Mouse (Mus musculus): ENCODE measurements around the gene Scd3. TPM values are rescaled to one million over a fixed set of nuclear protein-coding genes. Genes with fewer than 3 reads are reported as not detected.
"Not testable (repeated sequence)": the region's sequence is repeated elsewhere in the genome, so short reads cannot be mapped to it uniquely, and the experiment has no call there.

Gene Scd3
- polyA plus RNA-seq, 1 experiment = 0.45 TPM

- no peak; the same call in 1 of the 2 replicates for TF ChIP-seq POLR2A (IDR thresholded peaks at IDR 0.05; ENCODE audit: borderline replicate concordance, control insufficient read depth, low read depth, low read length)
- TF ChIP-seq CTCF (IDR thresholded peaks at IDR 0.05; ENCODE audit: control insufficient read depth, insufficient read depth, low read length) = no peak
- peak overlapping the region; percentile 55; the same call in 1 of the 2 replicates for H3K27ac ChIP-seq (ENCODE audit: control insufficient read depth, insufficient read depth, low read depth, low read length, poor library complexity)
- peak overlapping the region; percentile 47 for H3K4me3 ChIP-seq (replicated peaks; ENCODE audit: control insufficient read depth, low read depth, low read length)
- under 1% methylated on average over 43 of the region's 43 CpGs for WGBS
- peaks cover 6% of the 10 kb centered on the region for H3K4me1 ChIP-seq (ENCODE audit: control insufficient read depth, insufficient read depth, low read length)
These were observed 63.9 kb downstream of the Scd3 start for GRCm38 (mm10) chr19:44266824-44267498.

- peaks cover 6% of the 10 kb centered on the region for H3K4me1 ChIP-seq (ENCODE audit: control insufficient read depth, insufficient read depth, low read length)
- H3K4me3 ChIP-seq (replicated peaks; ENCODE audit: control insufficient read depth, low read depth, low read length) = peak overlapping the region; percentile 47
- no peak overlapping the region for H3K27ac ChIP-seq (ENCODE audit: control insufficient read depth, insufficient read depth, low read depth, low read length, poor library complexity)
- 24% methylated on average over 18 of the region's 18 CpGs for WGBS
- TF ChIP-seq CTCF (IDR thresholded peaks at IDR 0.05; ENCODE audit: control insufficient read depth, insufficient read depth, low read length) = no peak
- TF ChIP-seq POLR2A (IDR thresholded peaks at IDR 0.05; ENCODE audit: borderline replicate concordance, control insufficient read depth, low read depth, low read length) = no peak
These were observed 64.5 kb downstream of the Scd3 start for GRCm38 (mm10) chr19:44267499-44268002.

- H3K4me1 ChIP-seq (ENCODE audit: control insufficient read depth, insufficient read depth, low read length) = no peaks in the 10 kb centered on the region
- no peak overlapping the region for H3K4me3 ChIP-seq (replicated peaks; ENCODE audit: control insufficient read depth, low read depth, low read length)
- 83% methylated on average over 4 of the region's 4 CpGs for WGBS
- no peak for TF ChIP-seq CTCF (IDR thresholded peaks at IDR 0.05; ENCODE audit: control insufficient read depth, insufficient read depth, low read length)
- no peak for TF ChIP-seq POLR2A (IDR thresholded peaks at IDR 0.05; ENCODE audit: borderline replicate concordance, control insufficient read depth, low read depth, low read length)
- H3K27ac ChIP-seq (ENCODE audit: control insufficient read depth, insufficient read depth, low read depth, low read length, poor library complexity) = no peak overlapping the region
These were observed 70.6 kb downstream of the Scd3 start for GRCm38 (mm10) chr19:44273711-44274110.

GRCm38 (mm10) chr19:44274452-44274851, 71.4 kb downstream of the Scd3 start:
- 85% methylated on average over 4 of the region's 4 CpGs for WGBS
- H3K27ac ChIP-seq (ENCODE audit: control insufficient read depth, insufficient read depth, low read depth, low read length, poor library complexity) = no peak overlapping the region
- H3K4me1 ChIP-seq (ENCODE audit: control insufficient read depth, insufficient read depth, low read length) = no peaks in the 10 kb centered on the region
- TF ChIP-seq CTCF (IDR thresholded peaks at IDR 0.05; ENCODE audit: control insufficient read depth, insufficient read depth, low read length) = no peak
- no peak for TF ChIP-seq POLR2A (IDR thresholded peaks at IDR 0.05; ENCODE audit: borderline replicate concordance, control insufficient read depth, low read depth, low read length)
- H3K4me3 ChIP-seq (replicated peaks; ENCODE audit: control insufficient read depth, low read depth, low read length) = no peak overlapping the region

- WGBS = 72% methylated on average over 1 of the region's 1 CpGs
- H3K4me3 ChIP-seq (replicated peaks; ENCODE audit: control insufficient read depth, low read depth, low read length) = no peak overlapping the region
These were observed 72.3 kb downstream of the Scd3 start for GRCm38 (mm10) chr19:44275418-44275817.

GRCm38 (mm10) chr19:44276861-44277260, 73.8 kb downstream of the Scd3 start:
- Histone ChIP-seq H3K27ac (ENCODE audit: control insufficient read depth, insufficient read depth, low read depth, low read length, poor library complexity) (no peak overlapping the region), H3K4me3 (replicated peaks; ENCODE audit: control insufficient read depth, low read depth, low read length) (no peak overlapping the region), H3K4me1 (ENCODE audit: control insufficient read depth, insufficient read depth, low read length) (peaks cover 2% of the 10 kb centered on the region; the same call in 1 of the 2 replicates)
- TF ChIP-seq CTCF (IDR thresholded peaks at IDR 0.05; ENCODE audit: control insufficient read depth, insufficient read depth, low read length) (no peak), POLR2A (IDR thresholded peaks at IDR 0.05; ENCODE audit: borderline replicate concordance, control insufficient read depth, low read depth, low read length) (no peak)
- WGBS = 75% methylated on average over 5 of the region's 5 CpGs

More at GRCm38 (mm10) chr19:44275418-44275817, 72.3 kb downstream of the Scd3 start:
- Histone ChIP-seq H3K4me1 (ENCODE audit: control insufficient read depth, insufficient read depth, low read length) (no peaks in the 10 kb centered on the region), H3K27ac (ENCODE audit: control insufficient read depth, insufficient read depth, low read depth, low read length, poor library complexity) (no peak overlapping the region)
- no peak for TF ChIP-seq POLR2A (IDR thresholded peaks at IDR 0.05; ENCODE audit: borderline replicate concordance, control insufficient read depth, low read depth, low read length)
- TF ChIP-seq CTCF (IDR thresholded peaks at IDR 0.05; ENCODE audit: control insufficient read depth, insufficient read depth, low read length) = no peak

GRCm38 (mm10) chr19:44277931-44278330, 74.9 kb downstream of the Scd3 start:
- WGBS = 77% methylated on average over 8 of the region's 8 CpGs
- H3K4me1 ChIP-seq (ENCODE audit: control insufficient read depth, insufficient read depth, low read length) = peaks cover 7% of the 10 kb centered on the region
- no peak overlapping the region for H3K4me3 ChIP-seq (replicated peaks; ENCODE audit: control insufficient read depth, low read depth, low read length)
- no peak for TF ChIP-seq POLR2A (IDR thresholded peaks at IDR 0.05; ENCODE audit: borderline replicate concordance, control insufficient read depth, low read depth, low read length)
- TF ChIP-seq CTCF (IDR thresholded peaks at IDR 0.05; ENCODE audit: control insufficient read depth, insufficient read depth, low read length) = no peak
- H3K27ac ChIP-seq (ENCODE audit: control insufficient read depth, insufficient read depth, low read depth, low read length, poor library complexity) = no peak overlapping the region

GRCm38 (mm10) chr19:44280755-44281154, 77.7 kb downstream of the Scd3 start:
- Histone ChIP-seq H3K27ac (ENCODE audit: control insufficient read depth, insufficient read depth, low read depth, low read length, poor library complexity) (peak overlapping the region; percentile 24; the same call in 1 of the 2 replicates), H3K4me1 (ENCODE audit: control insufficient read depth, insufficient read depth, low read length) (peaks cover 10% of the 10 kb centered on the region), H3K4me3 (replicated peaks; ENCODE audit: control insufficient read depth, low read depth, low read length) (no peak overlapping the region)
- TF ChIP-seq POLR2A (IDR thresholded peaks at IDR 0.05; ENCODE audit: borderline replicate concordance, control insufficient read depth, low read depth, low read length) (no peak), CTCF (IDR thresholded peaks at IDR 0.05; ENCODE audit: control insufficient read depth, insufficient read depth, low read length) (no peak)
- 17% methylated on average over 6 of the region's 6 CpGs for WGBS

GRCm38 (mm10) chr19:44281825-44282447, 78.9 kb downstream of the Scd3 start:
- Histone ChIP-seq H3K27ac (ENCODE audit: control insufficient read depth, insufficient read depth, low read depth, low read length, poor library complexity) (peak overlapping the region; percentile 16; the same call in 1 of the 2 replicates), H3K4me1 (ENCODE audit: control insufficient read depth, insufficient read depth, low read length) (peaks cover 10% of the 10 kb centered on the region)
- H3K4me3 ChIP-seq (replicated peaks; ENCODE audit: control insufficient read depth, low read depth, low read length) = not testable (repeated sequence)
- 0% methylated on average over 1 of the region's 1 CpGs for WGBS

Measured in bone marrow, adult 2 months (tissue).